Mouse (Mus musculus) megakaryocyte, embryonic 14.5 days (primary cell): ENCODE data around the gene Adm.

Experiments
- FLI1 ChIP-seq: IDR thresholded peaks from 2 replicates; pipeline ENCODE4 v1.6.1; 2012; ENCODE audit warnings: low read length, inconsistent platforms, mixed read lengths
- GATA1 ChIP-seq: IDR thresholded peaks from 3 replicates; pipeline ENCODE4 v1.6.1; 2012; ENCODE audit warnings: mixed read lengths, low read length, inconsistent platforms, borderline replicate concordance

- TF ChIP-seq GATA1 = no peak
- TF ChIP-seq FLI1 = no peak
Measured at GRCm38 (mm10) chr7:110619086-110619611, 8.3 kb upstream of the Adm start.
